Mouse (Mus musculus): ENCODE data around the gene Nlrp4a.
"Not testable (repeated sequence)": the region's sequence is repeated elsewhere in the genome, so short reads cannot be mapped to it uniquely, and the experiment has no call there.

Nlrp4a gene

DNA sequence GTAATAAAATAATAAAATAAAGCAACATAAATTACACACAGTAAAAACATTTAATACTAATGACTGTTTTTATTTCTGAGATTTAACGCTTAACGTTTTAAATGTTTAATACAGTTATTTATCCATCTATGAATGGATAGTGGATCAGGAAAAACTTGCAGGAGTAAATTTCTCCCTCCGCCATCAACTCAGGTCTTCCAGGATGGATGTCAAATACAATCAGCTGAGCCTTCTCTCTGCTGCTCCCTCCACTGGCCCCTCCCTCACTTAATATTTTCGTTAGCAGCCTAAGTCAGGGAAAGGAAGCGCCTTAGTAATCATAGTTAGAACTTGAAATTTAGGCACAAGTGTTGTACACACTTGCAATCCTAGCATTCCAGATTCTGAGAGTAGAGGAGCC, at the start of gene Nlrp4a:
Gene Nlrp4a (plus strand): TSS at position 301 of the 400 bp plus-strand sequence.
- H3K27me3 ChIP-seq (ENCODE audit: control insufficient read depth, insufficient read depth, low read length, poor library complexity, severe bottlenecking) = no peaks in the 10 kb centered on the region
- DNase-seq (ENCODE audit: low read depth, low spot score) = no peak
- H3K36me3 ChIP-seq (ENCODE audit: control insufficient read depth, insufficient read depth, low read length, poor library complexity, severe bottlenecking) = no peaks in the 10 kb centered on the region

DNA sequence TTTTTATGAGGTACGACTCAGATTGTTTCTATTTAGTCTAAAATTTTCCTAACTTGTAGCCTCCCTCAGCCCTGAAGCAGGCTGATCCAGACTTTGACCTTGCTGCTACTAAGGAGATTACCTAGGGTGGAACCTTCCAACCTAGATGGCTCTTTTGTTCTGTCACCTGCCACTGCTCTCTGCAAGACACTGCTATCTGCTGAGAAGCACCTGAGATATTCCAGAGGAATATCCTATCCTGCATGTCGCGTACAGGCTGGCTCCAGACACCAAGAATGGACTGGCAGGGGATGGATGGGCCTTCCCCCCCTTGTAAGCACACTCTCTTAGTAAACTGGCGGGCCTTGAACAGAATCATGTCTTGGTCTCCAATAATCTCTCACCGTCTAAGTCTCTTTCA, 48.2 kb upstream of the Nlrp4a start:
- H3K27me3 ChIP-seq (ENCODE audit: control insufficient read depth, insufficient read depth, low read length, poor library complexity, severe bottlenecking); DNase-seq (ENCODE audit: low read depth, low spot score); H3K36me3 ChIP-seq (ENCODE audit: control insufficient read depth, insufficient read depth, low read length, poor library complexity, severe bottlenecking): not testable (repeated sequence)

DNA sequence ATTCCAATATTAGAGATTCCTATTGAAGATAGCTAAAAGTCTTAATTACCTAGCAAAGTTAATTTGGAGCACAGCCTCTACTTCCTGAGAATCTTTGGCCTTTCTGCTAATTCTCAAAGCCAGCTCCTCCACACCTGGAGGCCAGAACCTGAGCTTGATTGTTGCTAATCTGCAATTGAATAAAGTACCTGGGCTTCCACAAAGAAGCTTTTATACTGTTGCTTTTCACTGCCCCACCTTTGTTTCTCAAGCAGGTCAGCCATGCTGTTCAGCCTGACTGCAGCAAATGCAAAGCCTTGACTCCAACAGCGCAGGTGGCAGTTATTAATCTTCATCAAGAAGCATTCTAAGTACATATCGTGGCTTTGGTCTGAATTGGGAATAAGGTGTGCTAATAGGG, 43.8 kb upstream of the Nlrp4a start:
- DNase-seq (ENCODE audit: low read depth, low spot score) = not testable (repeated sequence)

DNA sequence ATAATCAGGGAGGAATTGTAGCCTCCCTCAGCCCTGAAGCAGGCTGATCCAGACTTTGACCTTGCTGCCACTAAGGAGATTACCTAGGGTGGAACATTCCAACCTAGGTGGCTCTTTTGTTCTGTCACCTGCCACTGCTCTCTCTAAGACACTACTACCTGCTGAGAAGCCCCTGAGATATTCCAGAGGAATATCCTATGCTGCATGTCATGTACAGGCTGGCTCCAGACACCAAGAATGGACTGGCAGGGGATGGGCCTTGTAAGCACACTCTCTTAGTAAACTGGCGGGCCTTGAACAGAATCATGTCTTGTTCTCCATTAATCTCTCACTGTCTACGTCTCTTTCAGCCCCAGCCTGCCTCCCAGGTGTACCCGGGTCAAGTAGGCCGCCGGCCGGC, 43.1 kb upstream of the Nlrp4a start:
- not testable (repeated sequence) for DNase-seq (ENCODE audit: low read depth, low spot score); H3K36me3 ChIP-seq (ENCODE audit: control insufficient read depth, insufficient read depth, low read length, poor library complexity, severe bottlenecking); H3K27me3 ChIP-seq (ENCODE audit: control insufficient read depth, insufficient read depth, low read length, poor library complexity, severe bottlenecking)

More for the DNA sequence above, 43.8 kb upstream of the Nlrp4a start:
- H3K36me3 ChIP-seq (ENCODE audit: control insufficient read depth, insufficient read depth, low read length, poor library complexity, severe bottlenecking); H3K27me3 ChIP-seq (ENCODE audit: control insufficient read depth, insufficient read depth, low read length, poor library complexity, severe bottlenecking): not testable (repeated sequence)

DNA sequence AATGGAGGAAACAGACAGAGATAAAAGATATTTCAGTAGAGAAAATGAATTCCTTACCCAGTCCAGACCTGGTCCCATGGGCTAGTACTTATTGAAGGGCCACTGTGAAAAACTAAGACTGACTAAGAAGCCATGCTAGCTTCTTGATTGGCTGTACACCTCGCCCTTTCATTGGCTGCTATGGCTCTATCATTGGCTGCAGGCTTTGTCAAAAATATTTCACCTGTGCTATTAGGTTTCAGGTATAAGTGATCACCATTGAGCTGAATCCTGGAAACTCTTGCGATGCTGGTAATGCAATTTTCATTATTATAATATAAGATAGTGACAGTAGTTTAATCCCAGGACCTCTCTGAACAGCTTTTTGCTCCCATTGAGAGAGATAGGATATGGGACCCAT, 31.3 kb upstream of the Nlrp4a start, which contains the start of gene Nlrp9c:
Gene Nlrp9c (minus strand): TSS at position 101 of the 400 bp plus-strand sequence.
- DNase-seq (ENCODE audit: low read depth, low spot score); H3K36me3 ChIP-seq (ENCODE audit: control insufficient read depth, insufficient read depth, low read length, poor library complexity, severe bottlenecking); H3K27me3 ChIP-seq (ENCODE audit: control insufficient read depth, insufficient read depth, low read length, poor library complexity, severe bottlenecking): not testable (repeated sequence)

DNA sequence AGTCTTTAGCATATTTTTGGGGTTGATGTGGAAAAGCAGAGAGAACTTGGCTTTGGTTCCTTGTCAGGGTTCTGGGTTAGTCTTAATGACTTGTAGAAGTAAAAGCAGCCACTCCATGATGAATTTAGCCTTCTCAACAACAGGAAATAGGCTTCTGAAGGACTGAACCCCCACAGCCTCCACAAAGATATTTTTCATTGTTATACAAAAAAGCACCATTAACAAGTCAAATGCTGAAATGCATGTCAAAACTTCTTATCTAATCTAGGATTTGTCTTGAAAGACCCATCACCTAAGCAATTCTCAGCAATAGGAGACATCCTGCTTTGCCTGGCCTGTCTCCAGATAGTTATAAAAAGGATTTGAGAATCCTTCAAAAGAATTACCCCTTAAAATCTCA, 41.8 kb downstream of the Nlrp4a start:
- Histone ChIP-seq H3K36me3 (ENCODE audit: control insufficient read depth, insufficient read depth, low read length, poor library complexity, severe bottlenecking) (no peaks in the 10 kb centered on the region), H3K27me3 (ENCODE audit: control insufficient read depth, insufficient read depth, low read length, poor library complexity, severe bottlenecking) (no peaks in the 10 kb centered on the region)
- no peak for DNase-seq (ENCODE audit: low read depth, low spot score)

DNA sequence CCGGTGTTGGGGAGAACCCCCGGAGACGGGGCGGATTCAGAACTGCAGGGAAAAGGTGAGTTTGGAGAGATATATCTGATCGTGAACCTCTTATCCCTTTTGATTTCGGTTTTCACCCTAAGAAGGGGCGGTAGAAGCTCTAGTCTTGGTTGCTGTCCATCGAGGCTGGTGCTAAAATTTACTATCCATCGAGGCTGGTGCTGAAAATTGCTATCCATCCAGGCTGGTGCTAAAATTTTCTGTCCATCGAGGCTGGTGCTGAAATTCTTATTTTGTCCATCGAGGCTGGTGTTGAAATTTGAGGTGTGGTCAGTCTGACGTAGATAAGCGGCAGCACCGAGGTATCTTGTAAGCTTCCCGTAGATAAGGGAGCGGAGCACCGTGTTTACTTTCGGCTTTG, 54.6 kb downstream of the Nlrp4a start:
- DNase-seq (ENCODE audit: low read depth, low spot score); H3K27me3 ChIP-seq (ENCODE audit: control insufficient read depth, insufficient read depth, low read length, poor library complexity, severe bottlenecking); H3K36me3 ChIP-seq (ENCODE audit: control insufficient read depth, insufficient read depth, low read length, poor library complexity, severe bottlenecking): not testable (repeated sequence)

Data from splenic B cell, adult 2 months (primary cell).